Mouse (Mus musculus) olfactory bulb, adult 2 months (tissue): Measurements from ENCODE around the gene Triobp.

Experiments used
- CTCF ChIP-seq: fragments of 200-500 bp; IDR thresholded peaks from 2 replicates; pipeline ENCODE4 v1.5.1; 2012; ENCODE audit warnings: low read depth, mild to moderate bottlenecking, low read length, moderate library complexity; ENCODE audit not compliant: insufficient read depth
- POLR2A ChIP-seq: fragments of 200-500 bp; IDR thresholded peaks from 2 replicates; pipeline ENCODE4 v1.6.1; 2012; ENCODE audit warnings: mild to moderate bottlenecking, low read depth, low read length, moderate library complexity; ENCODE audit not compliant: insufficient read depth

DNA sequence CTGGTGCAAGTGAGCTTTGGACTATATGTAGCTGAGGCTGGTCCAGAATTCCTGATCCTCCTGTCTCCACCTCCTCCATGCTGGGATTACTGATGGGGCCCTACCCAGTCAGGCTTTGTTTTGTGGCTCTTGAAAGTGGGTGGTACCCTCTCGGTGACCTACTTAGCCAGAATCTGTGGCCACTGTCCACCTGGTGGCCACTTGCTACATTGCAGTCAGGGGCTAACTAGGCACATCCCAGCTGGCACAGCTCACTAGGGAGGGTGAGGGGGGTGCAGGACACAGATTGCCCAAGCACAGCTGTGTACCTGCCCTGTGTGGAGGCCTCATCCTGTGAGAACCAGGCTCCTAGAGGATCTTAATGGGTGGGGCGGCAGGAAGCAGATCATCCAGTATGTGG, 15.4 kb downstream of the Triobp start:
- TF ChIP-seq POLR2A (no peak), CTCF (peak; percentile 33; the same call in 1 of the 2 replicates)
